Mouse (Mus musculus) spleen, adult 12 weeks (tissue): ENCODE data around the gene Dhx15.
"Not testable (repeated sequence)": the region's sequence is repeated elsewhere in the genome, so short reads cannot be mapped to it uniquely, and the experiment has no call there.

Experiments
- DNase-seq: peaks from one replicate; pipeline ENCODE4 v3.0.0; 2022; ENCODE audit warnings: low spot score

The Dhx15 gene

DNA sequence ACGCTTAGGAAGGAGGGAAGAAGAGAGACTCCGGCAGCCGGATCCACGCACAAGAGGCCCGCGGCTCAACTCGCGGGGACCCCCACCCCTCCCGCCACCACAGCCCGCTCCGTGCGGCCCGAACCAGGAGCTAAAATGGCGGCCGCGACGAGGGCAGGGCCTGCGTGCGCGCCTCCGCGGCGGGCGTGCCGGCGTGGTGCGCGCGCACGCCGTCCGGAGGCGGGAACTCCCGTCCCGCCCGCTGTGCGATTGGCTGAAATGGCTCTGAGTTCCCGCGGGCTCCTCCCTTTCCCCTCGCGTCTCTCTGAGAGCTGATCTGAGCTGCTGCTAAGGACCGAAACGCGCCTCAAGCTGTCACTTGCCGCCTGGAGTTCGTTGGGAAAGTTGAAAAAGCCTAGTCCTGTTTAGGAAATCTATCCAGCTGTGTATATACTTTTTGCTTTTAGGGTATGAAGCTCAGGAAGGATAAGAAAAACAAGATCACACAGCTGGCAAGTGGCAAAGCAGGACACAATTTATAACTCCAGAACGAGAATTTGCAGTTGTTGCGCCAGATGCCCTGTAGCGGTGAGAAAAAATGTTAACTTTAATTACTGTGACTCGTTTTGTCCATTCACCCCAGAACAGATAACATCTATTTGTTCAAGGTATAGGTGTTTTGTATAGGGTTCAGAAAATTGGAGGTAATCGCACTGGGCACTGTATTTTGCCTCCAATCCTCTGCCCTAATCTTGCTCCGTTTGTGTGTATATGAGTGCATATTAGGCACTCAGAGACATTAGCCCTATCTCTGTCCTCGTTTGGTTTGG is at the start of gene Dhx15:
Dhx15 (minus strand) TSS at position 144 of the 809 bp plus-strand sequence.
- DNase-seq = peak; percentile 85

DNA sequence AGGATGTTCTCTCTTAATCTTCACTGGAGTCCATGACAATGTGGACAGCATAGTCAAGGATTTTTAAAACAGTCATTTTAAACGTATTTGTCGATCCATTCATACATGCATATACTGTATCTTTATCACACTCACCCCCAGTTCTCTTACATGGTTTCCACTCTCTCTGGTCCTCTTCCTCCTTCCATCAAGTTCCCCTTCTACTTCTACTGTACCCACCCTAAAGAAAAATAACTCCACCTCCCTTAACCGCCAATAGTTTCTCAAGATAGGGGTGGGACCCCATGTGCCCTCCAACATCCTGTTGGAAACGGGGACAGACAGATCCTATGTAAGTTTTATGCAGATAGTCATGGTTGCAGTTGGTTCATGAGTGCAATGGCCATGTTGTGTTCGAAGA is 48.6 kb upstream of the Dhx15 start:
- no peak for DNase-seq

DNA sequence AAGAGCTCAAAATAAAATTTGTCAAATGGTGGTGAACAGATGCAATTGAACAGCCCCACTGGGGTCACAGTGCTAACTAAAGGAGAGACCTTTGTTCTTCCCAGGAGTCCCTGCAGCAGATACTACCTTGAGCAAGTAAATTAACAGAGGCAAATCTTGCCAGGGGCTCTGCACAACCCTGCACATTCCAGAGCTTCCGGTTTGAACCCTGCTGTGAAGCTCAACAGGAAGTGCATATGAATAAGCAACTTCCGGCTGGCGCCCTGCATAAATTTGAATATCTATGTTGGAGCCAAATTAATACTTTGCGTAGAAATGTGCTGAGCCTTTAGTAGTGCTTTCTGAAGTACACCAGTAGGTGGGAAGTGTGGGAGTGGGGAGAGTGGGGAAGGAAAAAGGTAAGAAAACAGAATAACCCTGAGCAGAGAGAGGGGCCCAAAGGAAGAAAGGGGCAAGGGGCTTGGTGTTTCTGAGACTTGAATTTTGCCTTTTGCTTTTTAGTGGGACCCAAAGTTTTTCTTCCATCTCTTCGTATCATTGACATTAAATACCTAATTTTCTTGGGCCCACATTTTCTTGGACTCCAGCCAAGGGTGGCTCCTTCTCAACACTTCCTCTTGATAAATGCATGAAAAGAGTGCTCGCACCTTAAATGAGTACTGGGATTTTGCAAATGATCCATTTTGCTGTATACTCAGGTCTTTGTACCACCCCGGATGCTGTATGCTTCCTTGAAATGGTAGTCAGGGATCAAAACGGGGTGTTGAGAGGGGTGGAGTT is 47.8 kb upstream of the Dhx15 start:
- no peak for DNase-seq

DNA sequence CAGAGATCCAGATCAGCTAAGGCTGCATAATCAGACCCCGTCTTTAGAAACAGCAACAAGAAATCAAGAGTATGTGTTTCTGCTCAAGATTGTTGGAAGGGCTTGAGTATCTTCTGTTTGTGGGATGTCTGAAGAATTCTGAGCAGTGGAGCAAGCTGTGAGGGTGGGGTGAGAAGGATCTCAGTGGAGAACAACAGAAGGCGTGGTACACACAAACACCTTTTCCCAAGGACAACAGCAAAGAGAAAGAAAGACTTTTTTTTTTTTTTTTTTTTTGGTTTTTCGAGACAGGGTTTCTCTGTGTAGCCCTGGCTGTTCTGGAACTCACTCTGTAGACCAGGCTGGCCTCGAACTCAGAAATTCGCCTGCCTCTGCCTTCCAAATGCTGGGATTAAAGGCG is 46.3 kb upstream of the Dhx15 start:
- DNase-seq = not testable (repeated sequence)

DNA sequence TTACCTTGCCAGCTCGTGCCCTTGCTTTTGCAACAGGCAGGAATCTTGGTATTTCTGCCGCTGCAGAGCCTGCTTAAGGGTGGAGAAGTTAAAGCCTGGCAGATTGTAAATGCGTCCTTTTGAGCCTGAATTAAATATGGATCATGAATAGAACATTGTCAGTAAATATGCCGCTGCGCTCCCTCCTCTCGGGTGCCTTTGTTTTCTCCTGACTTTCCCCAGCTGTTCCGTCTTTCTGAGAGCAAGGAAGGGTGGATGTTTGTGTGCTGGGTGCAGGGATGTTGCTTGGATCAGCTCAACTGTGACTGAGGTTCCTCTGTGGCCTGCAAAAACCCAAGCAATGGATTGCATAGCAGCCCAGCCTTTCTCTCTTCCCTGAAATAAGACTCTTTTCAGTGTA is 44.3 kb upstream of the Dhx15 start:
- DNase-seq = no peak

DNA sequence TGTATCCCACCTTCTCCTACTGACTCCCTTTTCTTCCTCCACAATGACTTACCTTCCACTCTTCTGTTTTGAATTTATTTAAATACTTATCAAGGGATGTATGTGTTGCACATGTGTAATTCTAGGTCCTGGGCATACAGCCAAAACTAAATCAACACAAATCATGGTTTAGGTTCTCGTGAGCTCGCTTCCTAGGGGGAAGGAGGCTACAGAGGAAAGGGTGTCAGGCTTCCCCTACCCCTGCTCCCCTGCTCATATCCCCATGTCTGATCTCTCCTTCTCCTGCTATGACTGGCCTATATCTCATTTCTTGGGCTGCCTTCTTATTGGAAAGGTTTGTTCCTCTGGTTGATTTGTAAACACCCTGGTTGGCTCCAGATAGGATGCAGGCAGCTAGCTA is 43.6 kb upstream of the Dhx15 start:
- DNase-seq = no peak

DNA sequence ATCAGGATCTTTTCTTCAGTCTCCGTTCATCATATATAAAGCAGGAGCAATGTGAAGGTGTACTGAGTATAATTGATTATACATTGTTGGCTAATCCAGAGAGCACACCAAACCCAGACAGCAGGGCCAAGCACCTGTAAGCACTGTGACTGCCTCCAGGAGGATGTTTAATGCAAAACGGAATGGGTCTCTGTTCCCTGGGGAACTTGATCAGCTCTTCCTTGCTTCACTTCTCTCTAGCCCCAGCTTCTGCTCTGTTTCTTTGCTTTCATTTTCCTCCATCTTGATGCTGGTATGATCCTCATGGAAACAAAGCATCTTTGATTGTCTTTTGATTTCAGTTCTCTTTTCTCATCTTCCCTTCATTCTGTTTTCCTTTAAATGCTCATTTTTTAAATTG is 42.3 kb upstream of the Dhx15 start:
- no peak for DNase-seq

DNA sequence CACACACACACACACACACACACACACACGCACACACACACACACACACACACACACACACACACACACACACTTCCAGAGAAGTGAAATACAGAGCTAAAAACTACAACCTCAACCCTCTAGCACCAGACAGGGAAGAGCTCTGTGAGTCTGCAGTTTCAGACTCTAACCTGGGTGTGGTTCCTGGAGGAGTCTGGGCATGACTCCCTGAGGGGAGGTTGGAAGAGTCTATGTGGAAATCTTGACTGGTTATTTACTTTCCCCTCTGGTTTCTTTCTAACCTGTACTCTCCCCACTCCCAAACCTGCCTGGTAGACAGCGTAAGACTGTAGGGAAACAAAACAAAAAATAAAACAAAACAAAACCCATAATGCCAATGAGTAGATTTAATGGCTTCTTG is 41.9 kb upstream of the Dhx15 start:
- no peak for DNase-seq

DNA sequence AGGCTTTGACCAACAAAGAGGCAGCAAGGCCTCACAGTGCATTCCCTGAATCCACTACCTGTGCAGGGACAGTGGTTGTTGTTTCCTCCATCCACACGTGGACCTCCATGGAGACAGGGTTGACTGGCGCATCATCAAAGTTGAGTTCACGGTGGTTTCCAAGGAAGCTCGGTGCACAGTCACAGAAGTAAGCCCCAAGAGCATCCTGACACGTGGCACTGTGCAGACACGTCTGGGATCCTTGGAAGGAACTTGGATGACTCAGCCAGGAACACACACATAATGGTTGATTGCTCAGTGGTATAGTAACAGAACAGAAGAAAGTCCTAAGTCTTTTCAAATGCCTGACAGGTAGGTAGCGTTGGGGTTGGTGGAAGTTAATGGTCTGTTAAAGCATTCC is 40.2 kb upstream of the Dhx15 start:
- DNase-seq = no peak

DNA sequence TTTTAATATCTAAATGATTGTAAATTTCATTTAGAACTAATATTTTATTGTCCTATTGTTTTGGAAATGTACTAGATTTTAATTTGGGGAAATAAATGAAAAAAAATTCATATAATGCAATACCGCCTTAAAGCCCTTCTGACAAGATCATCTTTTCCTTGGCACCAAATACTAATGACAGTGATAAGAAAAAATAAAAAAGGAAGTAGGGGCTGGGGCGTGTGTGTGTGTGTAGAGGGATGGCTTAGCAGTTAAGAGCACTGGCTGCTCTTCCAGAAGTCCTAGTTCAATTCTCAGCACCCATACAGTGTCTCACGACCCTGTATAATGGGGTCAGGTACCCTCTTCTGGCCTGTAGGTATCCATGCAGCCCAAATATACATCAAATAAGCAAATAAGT is 36.4 kb upstream of the Dhx15 start:
- DNase-seq = no peak

DNA sequence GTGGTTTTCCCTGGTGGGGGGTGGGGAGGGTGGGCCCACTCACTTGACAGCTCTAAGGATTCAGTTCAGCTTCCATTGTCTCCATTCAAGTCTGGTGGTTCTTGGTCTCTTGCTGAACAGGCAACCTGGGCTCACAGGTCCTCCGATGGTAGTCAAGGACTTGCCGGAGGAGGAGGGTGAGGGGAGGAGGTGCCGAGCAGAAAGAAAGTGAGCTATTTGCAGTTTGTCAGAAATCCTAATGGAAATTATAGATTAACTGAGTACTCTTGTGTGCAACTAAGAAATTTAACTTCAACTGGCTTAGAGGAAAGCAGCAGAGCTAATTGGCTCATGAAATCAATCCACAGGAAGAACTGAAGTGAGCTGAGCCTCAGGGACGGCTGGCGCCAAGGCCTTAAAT is 31.3 kb upstream of the Dhx15 start:
- no peak for DNase-seq

DNA sequence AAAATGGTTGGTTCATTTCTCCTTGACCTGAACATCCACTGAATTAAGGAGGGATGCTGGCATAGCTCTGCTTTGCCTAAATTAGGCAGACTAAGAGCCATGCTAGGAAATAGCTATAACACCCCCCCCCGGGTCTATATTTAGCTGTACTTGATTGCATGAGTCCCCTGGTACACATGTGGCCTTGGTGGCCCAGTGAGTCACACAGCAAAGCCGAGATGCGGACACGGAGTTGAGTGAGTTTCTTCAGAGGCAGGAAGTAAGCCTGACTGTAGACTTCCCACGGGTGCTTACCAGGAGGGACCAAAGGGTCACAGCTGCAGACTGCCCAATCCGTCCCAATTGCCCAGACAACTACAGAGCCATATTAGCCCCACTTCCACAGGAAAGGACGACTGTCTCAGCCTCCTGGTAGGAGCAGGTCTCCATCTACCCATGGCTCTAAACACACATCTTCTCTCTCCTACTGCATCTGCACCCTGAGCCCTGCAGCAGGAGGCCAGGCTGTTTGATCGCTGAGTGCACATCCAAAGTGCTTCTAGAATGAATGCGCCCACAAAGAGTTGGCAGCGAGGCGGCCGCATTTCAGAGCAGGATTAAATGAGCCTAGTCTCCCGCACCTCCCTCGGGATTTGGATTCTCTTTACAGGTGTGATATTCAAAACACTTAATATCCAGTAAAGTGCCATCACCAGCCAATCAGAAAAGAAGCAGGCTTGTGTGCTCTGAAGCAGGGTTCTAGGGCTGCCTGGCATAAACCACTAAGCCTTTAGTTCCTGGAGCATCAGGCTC is 29.9 kb upstream of the Dhx15 start:
- no peak for DNase-seq

DNA sequence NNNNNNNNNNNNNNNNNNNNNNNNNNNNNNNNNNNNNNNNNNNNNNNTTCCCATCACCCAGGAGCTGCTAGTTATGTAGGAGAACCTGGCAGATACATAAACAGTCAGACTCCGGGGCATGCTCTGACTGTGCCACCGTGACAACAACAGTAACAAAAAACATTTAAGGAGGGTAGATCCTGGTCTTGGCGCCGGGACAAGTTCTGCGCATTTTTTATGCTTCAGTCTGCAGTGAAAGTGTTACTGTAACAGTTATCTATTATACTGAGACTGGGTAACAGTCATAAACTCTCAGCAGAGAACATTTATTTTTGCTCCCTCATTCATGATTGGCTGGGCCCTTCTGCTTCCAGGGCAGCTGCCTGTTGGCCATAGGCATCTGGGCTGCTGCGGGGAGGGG is 27.9 kb upstream of the Dhx15 start:
- no peak for DNase-seq

DNA sequence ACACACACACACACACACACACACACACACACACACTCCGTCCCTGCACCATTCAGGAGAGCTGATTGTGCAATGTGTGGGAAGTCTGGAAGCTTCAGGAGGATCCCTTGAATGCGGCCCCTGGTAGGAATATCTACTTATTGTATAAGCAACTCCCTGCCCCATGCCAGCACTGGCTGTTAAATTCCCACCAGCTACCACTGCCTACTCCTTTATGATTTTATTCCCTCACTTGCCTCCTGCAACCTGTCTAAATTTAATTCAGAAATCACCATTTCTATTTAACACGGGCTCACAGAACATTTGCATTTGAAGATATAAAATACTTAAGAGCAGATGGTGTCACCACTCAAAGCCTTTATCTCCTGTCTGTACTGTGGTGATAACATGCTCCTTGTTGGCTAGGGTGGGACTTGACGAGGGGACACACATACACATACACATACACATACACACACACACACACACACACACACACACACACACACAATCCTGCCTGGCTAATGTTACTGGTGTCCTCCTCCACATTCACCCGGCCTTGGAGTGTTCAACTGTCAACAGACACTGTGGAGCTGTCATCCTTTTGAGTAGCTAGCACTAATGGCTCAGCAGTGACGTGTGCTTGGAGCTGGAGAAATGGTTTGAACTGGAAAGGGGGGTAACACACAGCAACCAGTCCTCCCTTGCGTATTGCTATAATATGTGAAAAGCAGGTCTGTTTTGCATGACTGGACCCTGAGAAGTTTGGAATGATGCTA is 23.0 kb upstream of the Dhx15 start:
- no peak for DNase-seq

DNA sequence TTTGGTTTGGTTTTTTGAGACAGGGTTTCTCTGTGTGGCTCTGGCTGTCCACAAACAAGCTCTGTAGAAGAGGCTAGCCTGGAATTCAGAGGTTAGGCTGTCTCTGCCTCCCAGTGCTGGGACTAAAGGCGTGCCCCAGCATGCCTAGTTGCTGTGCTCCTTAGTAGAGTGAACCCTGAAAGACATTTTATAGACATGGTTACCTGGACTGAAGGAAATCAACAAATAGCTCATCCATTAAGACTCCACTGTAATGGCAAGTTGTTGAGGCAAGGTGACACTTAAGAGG is 810 bp upstream of the Dhx15 start:
- DNase-seq = peak; percentile 2

DNA sequence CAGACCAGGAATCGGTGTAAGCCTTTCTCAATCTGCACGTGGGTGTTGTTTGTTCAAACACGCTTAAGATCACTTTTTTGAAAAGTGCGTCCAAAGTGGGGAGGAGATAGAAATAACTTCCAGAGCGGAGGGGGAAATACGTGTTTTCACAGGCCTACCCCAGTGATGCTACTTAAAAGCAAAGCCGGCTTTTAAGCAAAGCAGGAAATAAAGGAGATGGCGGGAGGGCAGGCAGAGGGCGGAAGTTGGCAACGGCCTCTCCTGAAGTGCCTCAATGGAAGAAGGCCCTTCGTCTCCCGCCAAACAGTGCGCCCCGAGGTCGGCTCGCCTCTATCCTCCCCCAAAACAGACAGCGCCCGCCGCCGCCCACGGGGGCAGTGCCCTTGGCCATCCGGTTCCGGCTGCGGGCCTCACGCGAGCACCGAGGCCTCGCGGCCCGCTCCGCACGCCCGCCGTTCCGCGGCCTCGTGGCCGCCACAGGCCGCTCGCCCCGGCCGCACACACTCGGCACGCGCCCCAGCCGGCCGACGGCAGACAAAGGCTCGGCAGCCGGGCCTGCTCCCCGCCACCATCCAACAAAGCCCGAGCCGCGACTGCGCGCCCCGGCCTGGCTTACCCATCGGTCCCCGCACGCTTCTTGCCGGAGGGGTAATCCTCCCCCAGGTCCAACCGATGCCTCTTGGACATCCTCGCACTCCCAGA is 499 bp downstream of the Dhx15 start:
- DNase-seq = peak; percentile 50

DNA sequence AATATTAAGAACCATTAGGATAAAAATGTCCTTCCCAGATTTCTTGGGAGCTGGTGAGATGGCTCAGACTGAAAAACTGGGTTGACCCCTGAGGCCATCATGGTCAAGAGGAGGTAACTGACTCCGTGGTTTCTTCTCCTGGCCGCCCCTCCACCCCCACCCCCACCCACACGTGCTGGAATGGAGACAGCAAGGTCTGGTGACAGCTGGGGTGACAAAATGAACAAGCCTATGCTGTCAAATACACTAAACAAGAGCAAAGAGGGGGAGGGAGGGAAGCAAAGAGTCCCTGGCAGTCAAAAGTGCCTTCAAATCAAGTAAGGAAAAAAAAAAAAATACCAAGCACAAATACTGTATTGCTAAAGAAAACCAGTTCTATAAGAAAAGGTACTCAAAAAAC is 2.1 kb downstream of the Dhx15 start:
- DNase-seq = no peak

DNA sequence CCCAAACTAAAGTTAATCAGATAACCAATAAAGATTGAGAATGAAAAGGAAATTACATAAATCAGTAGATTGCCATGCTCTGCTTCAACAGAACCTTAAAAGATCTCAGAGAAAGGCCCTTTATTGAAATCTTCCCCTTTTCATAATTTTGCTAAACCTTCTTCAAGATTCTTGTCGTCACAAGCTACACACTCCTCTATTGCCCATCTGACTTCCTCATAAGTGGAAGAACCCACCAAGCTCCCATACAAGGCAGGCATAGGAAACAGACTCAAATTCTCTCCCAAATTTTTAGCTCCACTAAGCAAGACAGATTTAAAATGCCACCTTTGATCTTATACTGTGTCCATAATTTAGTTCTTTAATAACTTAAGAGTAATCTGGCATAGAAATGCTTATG is 13.0 kb downstream of the Dhx15 start:
- DNase-seq = no peak

DNA sequence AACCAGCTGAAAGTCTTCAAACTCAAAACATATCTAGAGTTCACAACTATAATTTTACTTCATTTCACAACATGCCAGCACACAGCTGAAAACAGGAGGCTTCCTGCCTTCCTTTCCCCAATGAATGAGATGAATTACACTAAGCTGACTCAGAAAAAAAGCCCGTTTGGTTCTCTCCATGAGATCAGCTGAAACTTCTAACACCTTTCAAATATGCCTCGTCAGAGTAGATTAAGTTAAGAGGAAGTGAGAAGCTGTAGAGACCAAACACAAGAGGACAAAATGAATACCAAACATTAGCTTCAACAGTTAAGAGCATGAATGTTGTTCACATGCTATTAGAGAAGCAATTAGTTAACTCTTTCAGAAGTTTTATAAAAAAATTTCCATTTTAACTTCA is 21.8 kb downstream of the Dhx15 start:
- no peak for DNase-seq

DNA sequence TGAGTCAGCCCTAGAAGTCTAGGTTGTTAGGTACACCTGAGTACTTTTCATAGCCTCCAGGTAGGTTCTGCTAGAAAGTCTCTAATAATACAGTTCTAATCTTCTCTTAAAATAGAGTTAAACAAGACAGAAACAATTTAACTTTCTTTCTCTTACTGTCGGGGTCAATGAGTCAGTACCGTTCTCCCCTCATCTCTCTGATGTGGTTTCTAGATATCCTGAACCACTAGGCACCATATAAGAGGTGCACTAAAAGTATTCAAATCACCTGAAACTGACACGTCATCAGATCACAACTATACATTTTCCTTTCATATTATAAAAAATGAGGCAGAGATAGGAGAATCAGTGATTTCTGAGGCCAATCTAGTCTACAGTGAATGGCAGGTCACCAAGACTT is 41.2 kb downstream of the Dhx15 start:
- no peak for DNase-seq

DNA sequence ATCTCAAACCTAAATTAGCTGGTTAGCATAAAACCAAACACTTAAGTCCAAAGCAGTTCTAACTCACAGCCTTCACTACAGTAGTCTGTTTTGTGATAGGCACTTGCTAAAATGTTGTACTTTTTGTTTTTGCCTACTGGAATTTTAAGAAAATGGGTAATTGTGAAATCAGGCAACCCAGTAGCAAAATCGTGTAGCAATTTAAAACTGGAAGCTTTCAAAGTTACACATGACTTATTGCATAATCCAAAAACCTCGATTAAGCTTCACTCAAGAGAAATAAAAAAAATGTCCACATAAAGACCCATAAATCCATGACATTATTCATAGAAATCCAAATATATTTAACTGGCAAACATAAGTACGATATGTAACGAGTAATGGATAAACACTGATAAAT is 43.2 kb downstream of the Dhx15 start:
- DNase-seq = no peak

DNA sequence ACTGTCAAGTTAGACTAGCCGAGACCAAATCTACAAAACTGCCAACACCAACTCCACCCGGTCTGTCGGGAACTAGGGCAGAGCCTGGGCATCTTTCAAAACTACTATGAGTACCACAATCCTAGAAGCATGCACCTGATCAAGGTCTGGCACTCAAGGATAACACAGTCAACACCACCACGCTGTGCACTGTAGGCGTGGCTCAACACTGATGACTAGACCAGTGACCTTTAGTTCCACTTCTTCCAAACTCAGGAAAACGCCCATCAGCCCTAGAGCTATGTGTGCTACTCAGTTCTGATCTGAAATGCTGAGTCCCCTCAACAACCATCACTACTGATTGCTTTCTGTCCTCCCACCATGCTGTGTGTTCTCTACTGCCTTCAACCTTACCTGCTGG is 44.6 kb downstream of the Dhx15 start:
- DNase-seq = no peak
